Mouse (Mus musculus) small intestine, adult 2 months (tissue): ENCODE results near the gene Naa35. TPM values are rescaled to one million over a fixed set of nuclear protein-coding genes. Genes with fewer than 3 reads are reported as not detected.

ENCODE experiments used
- H3K27ac ChIP-seq: fragments of 200-500 bp; 2 replicates; pipeline ENCODE4 v1.5.1; 2012; ENCODE audit warnings: low read depth, low read length, control low read depth, inconsistent platforms; ENCODE audit not compliant: insufficient read depth
- H3K27me3 ChIP-seq: fragments of 200-500 bp; 2 replicates; pipeline ENCODE4 v1.6.1; 2012; ENCODE audit warnings: mild to moderate bottlenecking, moderate library complexity, low read length, inconsistent platforms; ENCODE audit not compliant: control insufficient read depth, insufficient read depth
- H3K36me3 ChIP-seq: fragments of 200-500 bp; 2 replicates; pipeline ENCODE4 v1.6.1; 2012; ENCODE audit warnings: mild to moderate bottlenecking, low read length, control low read depth, inconsistent platforms; ENCODE audit not compliant: control insufficient read depth, insufficient read depth
- H3K4me1 ChIP-seq: fragments of 200-500 bp; 2 replicates; pipeline ENCODE4 v1.6.1; 2012; ENCODE audit warnings: low read length, inconsistent platforms, mixed read lengths; ENCODE audit not compliant: control insufficient read depth, insufficient read depth, insufficient read length
- H3K4me3 ChIP-seq: fragments of 200-500 bp; 2 replicates; pipeline ENCODE4 v1.5.1; 2012; ENCODE audit warnings: low read depth, mild to moderate bottlenecking, control low read depth, inconsistent platforms, low read length, moderate library complexity
- CTCF ChIP-seq: fragments of 200-500 bp; IDR thresholded peaks from 2 replicates; pipeline ENCODE4 v1.5.1; 2012; ENCODE audit warnings: low read depth, mild to moderate bottlenecking, control low read depth, inconsistent platforms, low read length, moderate library complexity, mixed read lengths; ENCODE audit not compliant: insufficient replicate concordance, insufficient read length; ENCODE audit errors: extremely low read depth
- POLR2A ChIP-seq: fragments of 200-500 bp; IDR thresholded peaks from 2 replicates; pipeline ENCODE4 v1.6.1; 2012; ENCODE audit warnings: low read depth, mild to moderate bottlenecking, control low read depth, inconsistent platforms, low read length, moderate library complexity
- WGBS: fragments of 180-500 bp; shearing (Covaris S2); methylation state at CpG from one replicate; pipeline ENCODE4 v1.1.7; 2018; 5-methylcytosine and 5-hydroxymethylcytosine counted together
- polyA plus RNA-seq: library from polyadenylated mRNA; depleted of rRNA; stranded (reverse); fragments of >200 nt; gene quantifications from 2 replicates; pipeline ENCODE4 v1.2.3, GENCODE M21; 2012

Naa35 gene
- polyA plus RNA-seq, 1 experiment: 31.3 TPM

GRCm38 (mm10) chr13:59634637-59635036 is 49.6 kb downstream of the Naa35 start:
- Histone ChIP-seq H3K27me3 (no peaks in the 10 kb centered on the region), H3K4me3 (no peak overlapping the region), H3K36me3 (peaks cover 75% of the 10 kb centered on the region), H3K4me1 (no peaks in the 10 kb centered on the region), H3K27ac (no peak overlapping the region)
- 57% methylated on average over 5 of the region's 5 CpGs for WGBS
- TF ChIP-seq POLR2A: no peak
- peak; percentile 34; the same call in 1 of the 2 replicates for TF ChIP-seq CTCF

DNA sequence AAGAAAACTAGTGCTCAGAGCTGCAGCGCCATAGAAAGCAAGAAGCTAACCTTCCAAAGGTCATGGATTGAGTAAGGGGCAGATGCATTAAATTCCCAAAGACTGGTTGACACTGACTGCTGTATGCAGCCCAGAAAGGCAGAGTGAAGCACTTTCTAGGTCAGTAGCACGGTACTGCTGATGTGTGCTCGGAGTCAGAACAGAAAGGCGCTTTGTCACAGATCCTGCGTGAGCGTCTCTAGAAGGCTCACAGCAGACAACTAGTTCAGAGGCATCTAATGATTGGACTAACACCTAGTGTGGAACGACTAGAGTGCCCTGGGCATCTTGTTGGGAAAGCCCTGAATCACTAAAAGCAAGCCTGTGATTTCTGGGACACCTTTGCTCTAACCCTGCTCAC is 52.7 kb downstream of the Naa35 start:
- WGBS: 92% methylated on average over 7 of the region's 7 CpGs
- TF ChIP-seq CTCF (no peak), POLR2A (no peak)
- H3K36me3 ChIP-seq: peaks cover 74% of the 10 kb centered on the region
- no peaks in the 10 kb centered on the region for H3K27me3 ChIP-seq
- no peak overlapping the region for H3K4me3 ChIP-seq
- H3K27ac ChIP-seq: no peak overlapping the region
- H3K4me1 ChIP-seq: no peaks in the 10 kb centered on the region

DNA sequence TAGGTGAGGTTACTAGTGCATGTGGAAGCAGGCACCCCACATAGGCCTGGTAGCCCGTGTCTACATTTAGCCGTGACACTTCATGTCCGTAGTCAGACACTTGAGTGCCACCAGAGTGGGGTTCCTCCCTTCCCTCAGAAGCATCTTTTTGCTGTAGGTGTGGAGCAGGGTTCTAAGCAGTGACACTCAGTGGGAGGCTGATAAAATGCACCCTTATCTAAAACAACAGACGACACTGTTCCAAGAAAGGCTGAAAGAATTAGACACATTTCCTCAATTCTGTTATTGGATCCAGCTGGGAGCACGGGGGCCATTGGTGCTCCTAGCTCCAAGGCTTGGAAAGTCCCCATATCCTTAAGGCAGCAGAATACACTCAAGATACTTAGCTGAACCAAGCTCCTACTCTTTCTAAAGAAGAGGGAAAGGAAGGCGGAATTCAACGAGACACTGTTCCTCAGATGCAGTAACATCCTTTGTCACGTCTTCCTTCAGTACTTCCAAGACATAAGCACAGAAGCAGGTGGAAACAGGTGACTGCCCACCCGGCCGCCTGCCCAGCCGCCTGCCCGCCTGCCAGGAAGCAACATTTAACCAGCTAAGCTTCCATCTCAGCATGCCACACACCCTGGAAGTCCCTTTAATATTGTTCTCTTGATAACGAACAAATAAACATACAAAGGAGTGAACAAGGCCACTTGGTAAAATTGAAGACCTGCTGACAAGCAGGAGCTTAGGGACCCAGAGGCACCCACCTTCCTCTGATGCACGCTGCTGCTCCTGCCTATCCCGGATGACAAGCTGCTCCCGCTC is 54.5 kb downstream of the Naa35 start:
- Histone ChIP-seq H3K4me1 (no peaks in the 10 kb centered on the region), H3K27ac (no peak overlapping the region), H3K27me3 (no peaks in the 10 kb centered on the region), H3K4me3 (no peak overlapping the region), H3K36me3 (peaks cover 67% of the 10 kb centered on the region)
- no peak for TF ChIP-seq POLR2A
- no peak for TF ChIP-seq CTCF
- 87% methylated on average over 16 of the region's 16 CpGs for WGBS

DNA sequence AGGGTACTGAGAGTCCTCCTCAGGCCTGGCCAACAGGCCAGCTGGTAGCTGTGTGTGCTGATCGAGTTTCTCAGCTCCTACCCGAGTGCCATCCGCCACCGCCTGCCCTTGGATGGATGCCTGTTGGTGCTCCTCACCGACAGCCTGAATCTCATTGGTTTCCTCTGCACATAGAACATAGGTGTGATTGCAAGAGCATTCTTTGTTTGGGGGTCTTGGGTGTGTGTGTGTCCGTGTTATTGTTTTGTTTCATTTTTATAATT is 55.0 kb downstream of the Naa35 start:
- no peaks in the 10 kb centered on the region for H3K4me1 ChIP-seq
- no peak for TF ChIP-seq POLR2A
- TF ChIP-seq CTCF: no peak
- WGBS: 86% methylated on average over 6 of the region's 6 CpGs
- no peak overlapping the region for H3K27ac ChIP-seq
- H3K4me3 ChIP-seq: no peak overlapping the region
- no peaks in the 10 kb centered on the region for H3K27me3 ChIP-seq
- peaks cover 68% of the 10 kb centered on the region for H3K36me3 ChIP-seq

- TF ChIP-seq POLR2A: no peak
- no peak for TF ChIP-seq CTCF
- Histone ChIP-seq H3K4me3 (no peak overlapping the region), H3K4me1 (no peaks in the 10 kb centered on the region), H3K36me3 (peaks cover 61% of the 10 kb centered on the region), H3K27ac (no peak overlapping the region), H3K27me3 (no peaks in the 10 kb centered on the region)
- 85% methylated on average over 2 of the region's 2 CpGs for WGBS
These were observed 57.8 kb downstream of the Naa35 start for GRCm38 (mm10) chr13:59642818-59643217.

DNA sequence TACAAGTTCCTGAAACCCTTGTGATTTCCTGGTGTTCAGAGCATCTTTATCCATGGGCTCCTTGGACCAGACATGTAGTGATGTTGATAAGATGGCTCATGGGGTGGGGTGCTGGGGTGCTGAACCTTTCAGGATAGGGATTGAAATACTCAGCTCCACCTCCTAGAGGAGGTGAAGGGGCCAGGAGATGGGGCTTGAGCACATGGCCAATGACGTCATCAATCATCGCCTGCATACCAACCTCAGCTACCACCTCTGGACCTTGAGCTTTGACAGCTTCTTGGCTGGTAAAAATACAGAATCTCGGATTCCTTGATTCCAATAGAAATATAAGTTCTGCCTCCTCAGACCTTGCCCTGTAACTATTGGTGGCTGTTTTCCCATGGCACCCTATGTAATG is 60.4 kb downstream of the Naa35 start:
- Histone ChIP-seq H3K27ac (no peak overlapping the region), H3K4me3 (no peak overlapping the region), H3K27me3 (no peaks in the 10 kb centered on the region), H3K36me3 (peaks cover 57% of the 10 kb centered on the region), H3K4me1 (peaks cover under 1% of the 10 kb centered on the region; the same call in 1 of the 2 replicates)
- WGBS: 79% methylated on average over 3 of the region's 3 CpGs
- no peak for TF ChIP-seq CTCF
- TF ChIP-seq POLR2A: no peak

DNA sequence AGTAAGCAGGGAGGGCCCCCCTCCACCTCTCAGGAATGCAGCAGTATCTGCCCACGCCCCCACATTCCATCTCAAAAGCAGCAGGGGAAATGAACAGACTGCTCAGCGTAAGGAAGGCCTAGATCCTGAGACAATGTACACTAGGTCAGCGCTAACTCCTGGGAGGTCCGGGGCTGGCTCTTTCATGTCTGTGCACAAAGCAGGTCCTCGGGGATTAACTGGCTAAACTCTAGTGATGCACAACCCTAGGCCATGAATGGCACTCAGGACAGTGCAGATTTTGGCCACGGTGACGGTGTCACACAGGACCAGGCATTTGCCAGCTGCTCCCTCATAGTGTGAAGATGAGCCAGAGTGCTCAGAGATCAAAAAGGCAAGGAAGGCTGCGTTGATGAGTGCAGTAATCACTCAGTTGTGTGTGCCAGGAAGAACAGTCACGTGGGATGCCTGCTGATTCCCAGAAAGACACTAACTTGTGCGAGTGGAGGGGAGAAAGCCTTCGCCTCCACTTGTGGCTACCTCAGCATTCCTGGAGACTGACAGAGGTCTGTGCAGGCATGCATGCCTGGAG is 61.7 kb downstream of the Naa35 start:
- peaks cover 50% of the 10 kb centered on the region for H3K36me3 ChIP-seq
- H3K27ac ChIP-seq: no peak overlapping the region
- H3K4me1 ChIP-seq: peaks cover 5% of the 10 kb centered on the region
- no peaks in the 10 kb centered on the region for H3K27me3 ChIP-seq
- WGBS: 80% methylated on average over 11 of the region's 11 CpGs
- H3K4me3 ChIP-seq: no peak overlapping the region
- no peak for TF ChIP-seq POLR2A
- TF ChIP-seq CTCF: no peak

DNA sequence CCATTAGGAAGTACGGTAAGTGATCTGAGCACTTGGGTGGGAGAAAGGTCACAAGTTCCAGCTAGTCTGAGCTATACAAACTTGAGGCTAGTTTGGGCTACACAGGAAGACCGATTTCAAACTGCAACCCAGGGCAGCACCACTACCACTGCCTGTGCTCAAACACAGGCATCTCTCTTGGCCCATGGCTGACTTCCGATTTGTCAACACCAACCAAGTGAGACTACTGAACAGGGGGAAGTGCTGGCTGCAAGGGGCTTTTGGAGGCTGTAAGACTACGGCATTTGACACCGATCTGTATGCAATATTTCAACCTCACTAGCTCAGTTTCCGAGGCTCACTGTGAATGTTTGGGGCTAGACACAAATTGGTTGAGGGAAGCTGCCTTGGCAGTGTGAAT is 62.4 kb downstream of the Naa35 start:
- WGBS: 92% methylated on average over 6 of the region's 6 CpGs
- H3K4me3 ChIP-seq: no peak overlapping the region
- no peaks in the 10 kb centered on the region for H3K27me3 ChIP-seq
- TF ChIP-seq POLR2A (no peak), CTCF (no peak)
- H3K4me1 ChIP-seq: peaks cover 5% of the 10 kb centered on the region
- H3K36me3 ChIP-seq: peaks cover 45% of the 10 kb centered on the region
- no peak overlapping the region for H3K27ac ChIP-seq
